Mouse (Mus musculus) kidney, postnatal 14 days (tissue): ENCODE data around the gene 4930432M17Rik.

Experiments used
- DNase-seq: peaks from one replicate; pipeline ENCODE4 v3.0.0; 2022; ENCODE audit warnings: mixed read lengths

Gene 4930432M17Rik

GRCm38 (mm10) chr3:121712222-121712621, 41.7 kb downstream of the 4930432M17Rik start:
- DNase-seq = no peak

- no peak for DNase-seq
Observed at GRCm38 (mm10) chr3:121713151-121713701, 42.7 kb downstream of the 4930432M17Rik start.

- DNase-seq = peak; percentile 41
Observed at GRCm38 (mm10) chr3:121713816-121714215, 43.3 kb downstream of the 4930432M17Rik start.

GRCm38 (mm10) chr3:121714461-121714860, 43.9 kb downstream of the 4930432M17Rik start:
- DNase-seq = no peak

GRCm38 (mm10) chr3:121715336-121715735, 44.8 kb downstream of the 4930432M17Rik start:
- no peak for DNase-seq

- DNase-seq = no peak
Observed at GRCm38 (mm10) chr3:121715741-121716459, 45.3 kb downstream of the 4930432M17Rik start.

GRCm38 (mm10) chr3:121716480-121716879, 45.9 kb downstream of the 4930432M17Rik start:
- DNase-seq = no peak

- DNase-seq = no peak
Observed at GRCm38 (mm10) chr3:121718679-121719078, 48.1 kb downstream of the 4930432M17Rik start.

- DNase-seq = no peak
Observed at GRCm38 (mm10) chr3:121719701-121720100, 49.1 kb downstream of the 4930432M17Rik start.

- no peak for DNase-seq
Observed at GRCm38 (mm10) chr3:121720801-121721690, 50.5 kb downstream of the 4930432M17Rik start.

GRCm38 (mm10) chr3:121721691-121722070, 51.1 kb downstream of the 4930432M17Rik start:
- no peak for DNase-seq

- DNase-seq = peak; percentile 90
Observed at GRCm38 (mm10) chr3:121722971-121723844, 52.6 kb downstream of the 4930432M17Rik start, which contains the start of gene F3. Gene F3 (plus strand): TSS chr3:121723537.

GRCm38 (mm10) chr3:121723968-121724524, 53.5 kb downstream of the 4930432M17Rik start:
- no peak for DNase-seq

- no peak for DNase-seq
Observed at GRCm38 (mm10) chr3:121724553-121724952, 54.0 kb downstream of the 4930432M17Rik start.

GRCm38 (mm10) chr3:121725651-121726050, 55.1 kb downstream of the 4930432M17Rik start:
- DNase-seq = no peak

- DNase-seq = no peak
Observed at GRCm38 (mm10) chr3:121729678-121730077, 59.1 kb downstream of the 4930432M17Rik start.
